Mouse (Mus musculus): Measurements from ENCODE around the gene Cers2. TPM values are rescaled to one million over a fixed set of nuclear protein-coding genes. Genes with fewer than 3 reads are reported as not detected.

Gene Cers2
- total RNA-seq, 2 experiments from 2014 or later = 191 to 231 TPM

- no peak for DNase-seq (ENCODE audit: low spot score in 2 of 2)
These were observed 55.5 kb downstream of the Cers2 start for GRCm38 (mm10) chr3:95370101-95370500.

Other genes with a start within 250 kb of the Cers2 start
- gene Pip5k1a, start 207.9 kb upstream of the Cers2 start, total RNA-seq (2021) = 10 to 100 TPM; 50.9 to 55.4 TPM
- 10 to 100 TPM; 45.8 to 59.5 TPM for gene Vps72, start 203.8 kb upstream of the Cers2 start, total RNA-seq (2021)
- 1 to 10 TPM in 1 of 2 experiments, not detected in 1; 1.2 TPM for gene Tmod4, start 190.3 kb upstream of the Cers2 start, total RNA-seq (2021)
- gene Scnm1, start 180.8 kb upstream of the Cers2 start, total RNA-seq (2021) = 10 to 100 TPM; 25.6 to 33.4 TPM
- gene Lysmd1, start 180.7 kb upstream of the Cers2 start, total RNA-seq (2021) = 1 to 10 TPM; 6.6 to 7.8 TPM
- gene Tnfaip8l2, start 172.4 kb upstream of the Cers2 start, total RNA-seq (2021) = 1 to 10 TPM; 3.0 to 4.5 TPM
- gene Sema6c, start 154.3 kb upstream of the Cers2 start, total RNA-seq (2021) = 1 to 10 TPM; 1.6 to 2.5 TPM
- gene Gabpb2, start 96.9 kb upstream of the Cers2 start, total RNA-seq (2021) = 10 to 100 TPM; 21.4 to 22.1 TPM
- gene Cdc42se1, start 86.1 kb upstream of the Cers2 start, total RNA-seq (2021) = 10 to 100 TPM; 62.8 to 75.0 TPM
- gene Mllt11, start 82.6 kb upstream of the Cers2 start, total RNA-seq (2021) = 1 to 10 TPM; 5.9 to 6.2 TPM
- under 1 TPM; 0.17 to 0.26 TPM for gene Gm128, start 73.2 kb upstream of the Cers2 start, total RNA-seq (2021)
- gene Bnipl, start 63.6 kb upstream of the Cers2 start, total RNA-seq (2021) = not detected
- 100 to 1,000 TPM in 1 of 2 experiments, 10 to 100 TPM in 1; 75.5 to 124 TPM for gene Mindy1, start 33.4 kb upstream of the Cers2 start, total RNA-seq (2021)
- gene Prune1, start 32.7 kb upstream of the Cers2 start, total RNA-seq (2021) = 10 to 100 TPM; 20.1 to 21.9 TPM
- gene Anxa9, start 7.6 kb upstream of the Cers2 start, total RNA-seq (2021) = 1 to 10 TPM; 1.4 to 1.7 TPM
- gene Setdb1, start 42.4 kb downstream of the Cers2 start, total RNA-seq (2021) = 10 to 100 TPM; 20.0 to 25.2 TPM
- not detected for gene 4930558C23Rik, start 88.0 kb downstream of the Cers2 start, total RNA-seq (2021)
- gene Arnt, start 119.6 kb downstream of the Cers2 start, total RNA-seq (2021) = 10 to 100 TPM; 50.1 to 60.5 TPM
- gene Ctsk, start 184.5 kb downstream of the Cers2 start, total RNA-seq (2021) = 1 to 10 TPM; 5.0 to 5.9 TPM
- gene Ctss, start 212.0 kb downstream of the Cers2 start, total RNA-seq (2021) = 100 to 1,000 TPM in 1 of 2 experiments, 10 to 100 TPM in 1; 71.3 to 153 TPM
- gene Hormad1, start 244.9 kb downstream of the Cers2 start, total RNA-seq (2021) = not detected